Mouse (Mus musculus) megakaryocyte, embryonic 14.5 days (primary cell): ENCODE measurements around the gene Ccna2.

Source experiments
- FLI1 ChIP-seq: IDR thresholded peaks from 2 replicates; pipeline ENCODE4 v1.6.1; 2012; ENCODE audit warnings: low read length, inconsistent platforms, mixed read lengths
- GATA1 ChIP-seq: IDR thresholded peaks from 3 replicates; pipeline ENCODE4 v1.6.1; 2012; ENCODE audit warnings: mixed read lengths, low read length, inconsistent platforms, borderline replicate concordance

DNA sequence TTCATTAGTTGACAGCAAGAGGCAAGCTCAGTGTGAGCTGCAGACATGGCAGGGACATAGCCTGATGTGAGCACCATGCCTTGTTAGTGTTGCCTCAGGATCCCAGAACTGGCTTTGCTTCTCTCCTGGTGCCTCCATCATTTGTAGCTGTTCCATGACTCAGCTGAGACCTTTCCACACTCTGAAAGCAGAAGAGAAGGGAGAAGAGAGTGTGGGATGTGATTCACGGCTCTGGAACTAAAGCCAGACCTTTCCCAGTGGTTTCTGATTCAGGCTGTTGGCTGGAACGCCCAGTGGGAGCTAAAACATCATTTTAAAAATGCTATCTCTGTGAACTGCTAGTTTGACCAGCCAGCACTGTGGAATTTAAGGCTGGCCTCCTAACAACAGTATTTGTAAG is 31.2 kb downstream of the Ccna2 start:
- no peak for TF ChIP-seq FLI1
- TF ChIP-seq GATA1: no peak
